Mouse (Mus musculus) layer of hippocampus, adult 9-11 months (tissue): ENCODE measurements at regions not wholly inside any gene's neighbourhood (a gene's known extent, or its start where the extent isn't known, plus 50 kb on each side); places are given as distances from the start of the nearest gene placed in this dataset.

Source experiments
- DNase-seq: peaks from one replicate; pipeline ENCODE4 v3.0.0; 2022

GRCm38 (mm10) chr7:117875241-117875640 is 240.7 kb downstream of the Rps15a start:
- no peak for DNase-seq

GRCm38 (mm10) chr7:117859419-117859818 is 256.6 kb downstream of the Rps15a start:
- no peak for DNase-seq

DNA sequence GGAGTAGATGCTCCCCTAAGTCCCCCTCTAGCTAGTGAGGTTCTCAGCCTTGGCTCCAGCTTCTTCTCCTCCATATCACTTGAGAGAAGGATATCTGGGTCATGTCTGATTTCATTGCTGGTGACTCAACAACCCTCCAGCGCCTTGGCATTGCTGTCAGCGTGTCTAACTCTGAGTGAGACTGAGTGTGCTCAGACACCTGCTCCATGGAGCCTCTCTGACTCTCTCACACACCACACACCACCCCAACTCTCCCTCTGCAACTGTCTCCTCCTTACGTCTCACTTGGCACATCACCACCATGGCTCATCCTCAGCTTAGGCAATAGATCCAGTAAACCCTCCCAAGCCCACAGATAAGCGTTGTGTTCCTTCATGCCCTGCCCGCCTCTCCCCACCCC is 260.0 kb downstream of the Rps15a start:
- DNase-seq = no peak

- DNase-seq = no peak
These were observed 262.3 kb downstream of the Rps15a start for GRCm38 (mm10) chr7:117853716-117854115.

DNA sequence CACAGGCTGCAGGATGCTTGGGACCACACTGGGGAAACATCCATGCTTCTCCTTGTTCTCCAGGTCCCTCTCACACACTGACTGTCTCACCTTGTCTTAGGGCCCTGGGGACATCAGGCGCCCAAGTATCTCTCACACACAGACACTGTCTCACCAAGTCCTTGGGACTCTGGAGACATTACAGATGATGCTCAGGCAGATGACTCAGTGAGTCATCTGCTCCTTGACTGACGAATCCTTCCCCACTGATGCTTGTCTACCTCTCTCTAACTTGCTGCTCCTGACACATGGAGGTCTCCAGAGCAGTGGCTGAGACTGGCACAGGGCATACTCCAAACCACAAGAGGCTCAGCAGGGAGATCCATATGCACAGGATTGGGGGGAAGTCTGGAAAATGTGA is 263.1 kb downstream of the Rps15a start:
- no peak for DNase-seq

- no peak for DNase-seq
These were observed 265.2 kb downstream of the Rps15a start for GRCm38 (mm10) chr7:117850822-117851221.

GRCm38 (mm10) chr7:117846041-117846440 is 269.9 kb downstream of the Rps15a start:
- no peak for DNase-seq

DNA sequence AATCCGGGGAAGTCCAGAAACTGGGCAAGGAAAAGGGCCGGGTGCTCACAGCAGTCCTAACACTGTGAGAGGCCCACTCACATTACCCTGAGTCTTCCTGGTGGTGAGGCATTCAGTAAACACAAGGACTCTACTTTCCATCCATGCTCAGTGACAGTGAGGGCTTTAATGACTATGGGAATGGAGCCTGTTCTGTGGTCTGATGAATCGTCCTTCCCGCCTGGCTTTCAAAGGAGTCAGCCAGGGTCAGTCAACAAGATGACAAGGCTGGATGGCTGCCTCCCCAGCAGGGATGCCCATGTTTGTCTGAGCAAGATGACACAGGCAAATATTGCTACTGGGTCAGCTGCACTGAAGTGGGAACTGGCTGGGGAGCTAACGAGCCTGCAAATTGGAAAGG is 273.2 kb downstream of the Rps15a start:
- DNase-seq = no peak

DNA sequence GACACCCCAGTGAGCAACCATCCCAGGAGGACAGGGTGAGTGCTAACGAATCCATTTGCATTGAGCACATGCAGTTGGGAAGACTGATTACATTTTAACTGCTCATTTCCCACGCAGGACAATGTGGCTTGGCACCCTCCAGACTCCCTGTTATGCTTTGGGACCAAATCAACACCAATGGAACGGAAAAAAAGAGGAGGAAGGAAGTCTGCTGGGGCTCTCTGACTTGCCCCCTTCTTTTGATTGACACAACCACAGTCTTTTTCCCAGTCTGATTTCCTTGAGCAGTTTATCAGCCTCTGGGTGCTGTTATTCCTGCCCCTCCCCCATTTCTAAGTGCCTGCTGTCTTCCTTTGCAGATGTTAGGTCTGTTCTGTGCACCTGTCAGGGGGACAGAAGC is 321.0 kb downstream of the Rps15a start:
- DNase-seq = no peak

- DNase-seq = no peak
These were observed 322.0 kb downstream of the Rps15a start for GRCm38 (mm10) chr7:117793991-117794390.

- DNase-seq = no peak
These were observed 323.5 kb downstream of the Rps15a start for GRCm38 (mm10) chr7:117792456-117792855.

GRCm38 (mm10) chr7:117778996-117779395 is 337.0 kb downstream of the Rps15a start:
- DNase-seq = no peak

DNA sequence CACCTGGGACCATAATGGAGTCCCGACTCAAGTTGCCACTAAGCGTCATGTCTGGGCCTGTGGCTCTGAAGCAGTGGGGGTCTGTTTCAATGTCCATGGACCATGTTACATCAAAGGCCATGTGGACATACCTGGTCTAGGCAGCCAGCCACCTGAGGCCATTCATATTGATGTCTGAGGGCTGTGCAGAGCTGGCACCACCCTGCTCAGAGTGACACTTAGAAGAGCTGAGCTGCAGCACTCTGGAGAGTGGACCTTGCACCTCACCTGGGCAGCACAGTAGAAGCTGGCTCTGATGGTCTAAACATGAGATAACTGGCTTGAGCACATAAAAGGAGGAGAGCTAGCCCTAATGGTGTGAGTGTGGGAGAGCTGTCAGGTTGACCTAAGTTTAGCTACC is 338.1 kb downstream of the Rps15a start:
- DNase-seq = no peak

DNA sequence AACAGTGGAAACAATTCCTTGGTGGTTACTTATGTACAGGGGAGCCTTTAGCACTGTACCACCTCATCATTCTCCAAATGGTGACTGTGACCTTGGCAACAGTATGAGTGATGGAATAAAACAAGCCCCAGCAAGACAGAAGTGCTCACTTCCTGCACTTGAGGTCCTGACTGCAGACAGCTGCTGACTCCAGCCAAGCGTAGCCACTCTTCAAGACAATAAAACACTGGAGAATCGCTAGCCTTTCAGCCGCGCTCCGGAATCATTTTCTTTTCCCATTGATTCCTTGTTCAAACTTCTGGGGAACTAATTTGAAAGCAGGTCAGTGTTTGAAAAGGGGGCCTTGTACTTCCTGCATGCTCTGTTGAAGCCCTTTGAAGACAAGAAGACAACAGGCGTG is 344.2 kb downstream of the Rps15a start:
- DNase-seq = no peak

DNA sequence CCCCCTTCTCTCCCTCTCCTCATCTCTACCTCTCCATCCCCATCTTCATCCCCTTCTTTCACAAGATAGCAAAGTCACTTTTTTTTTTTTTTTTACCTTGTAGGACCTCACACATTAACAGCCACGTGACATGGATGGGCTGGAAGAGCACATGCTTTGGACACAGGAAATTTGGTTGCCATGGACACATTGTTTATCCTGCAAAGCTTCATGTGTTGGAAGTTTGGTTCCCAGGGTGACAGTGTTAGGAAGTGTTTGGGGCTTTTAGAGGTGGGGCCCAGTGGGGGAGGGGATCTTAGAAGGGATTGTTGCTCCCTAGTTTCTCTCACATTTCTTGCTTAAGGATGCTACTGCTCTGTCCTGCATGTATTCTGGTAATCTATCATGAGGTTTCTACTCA is 356.5 kb downstream of the Rps15a start:
- no peak for DNase-seq

- no peak for DNase-seq
These were observed 359.0 kb downstream of the Rps15a start for GRCm38 (mm10) chr7:117757033-117757432.

GRCm38 (mm10) chr7:117755830-117756229 is 360.2 kb downstream of the Rps15a start:
- DNase-seq = no peak

- DNase-seq = peak; percentile 43
These were observed 362.7 kb downstream of the Rps15a start for GRCm38 (mm10) chr7:117753296-117753695.

- no peak for DNase-seq
These were observed 363.4 kb downstream of the Rps15a start for GRCm38 (mm10) chr7:117752302-117753185.

GRCm38 (mm10) chr7:117747991-117748390 is 367.2 kb downstream of the Xylt1 start:
- DNase-seq = no peak

- DNase-seq = no peak
These were observed 365.6 kb downstream of the Xylt1 start for GRCm38 (mm10) chr7:117746393-117746792.

- peak; percentile 73 for DNase-seq
These were observed 358.9 kb downstream of the Xylt1 start for GRCm38 (mm10) chr7:117739706-117740105.

DNA sequence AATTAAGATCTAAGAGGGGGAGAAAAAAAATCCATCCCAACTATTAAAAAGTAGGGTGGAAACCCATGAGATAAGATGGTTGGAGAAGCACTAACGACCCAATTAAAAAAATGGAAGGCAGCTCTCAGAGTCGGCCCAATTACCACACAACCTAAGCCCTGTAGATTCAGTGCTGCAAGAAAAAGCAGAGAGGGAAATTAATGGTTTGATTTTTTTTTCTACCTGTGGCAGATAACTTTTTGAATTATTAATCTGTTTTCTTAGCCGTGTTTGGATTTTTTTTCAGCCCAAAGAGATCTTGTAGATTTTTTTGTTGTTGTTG is 354.9 kb downstream of the Xylt1 start:
- DNase-seq = no peak

GRCm38 (mm10) chr7:117734994-117735698 is 354.4 kb downstream of the Xylt1 start:
- no peak for DNase-seq
